ENCODE assay signal across 27 mouse cellular contexts in genomic region chr3:152412362-152412761, GRCm38 (mm10).
"Had no signal": no experiment of that assay in that cellular context is flagged by ENCODE, and none has a peak within 500 bp of the region (broad histone marks: within the 10 kb centered on the region; RNA-seq: fewer than 3 reads in every experiment).

No protein-coding gene starts in this region.

- H3K36me3 ChIP-seq: heart, embryonic 15.5 days; hindbrain, embryonic 12.5 days; intestine, embryonic 15.5 days; liver, embryonic 15.5 days had no signal

- H3K4me2 ChIP-seq: heart, embryonic 13.5 days; heart, embryonic 15.5 days; hindbrain, embryonic 12.5 days; hindbrain, embryonic 14.5 days; intestine, embryonic 15.5 days; limb, embryonic 12.5 days; liver, embryonic 11.5 days; liver, embryonic 13.5 days; liver, embryonic 15.5 days had no signal

- ATAC-seq: hindbrain, embryonic 16.5 days; inflammation-experienced regulatory T-cells, adult 6 months; intestine, embryonic 15.5 days; intestine, postnatal 0 days had no signal

- H3K27me3 ChIP-seq: heart, embryonic 13.5 days; heart, embryonic 15.5 days; hindbrain, embryonic 12.5 days; intestine, embryonic 15.5 days; limb, embryonic 12.5 days; liver, embryonic 13.5 days; liver, embryonic 15.5 days had no signal

- H3K9me3 ChIP-seq: heart, embryonic 13.5 days; heart, embryonic 15.5 days; hindbrain, embryonic 10.5 days; hindbrain, embryonic 12.5 days; intestine, embryonic 15.5 days; limb, embryonic 10.5 days; limb, embryonic 12.5 days; liver, embryonic 13.5 days; liver, embryonic 15.5 days had no signal

- DNase-seq: gastrocnemius, postnatal 14 days; gastrocnemius, postnatal 36 days; heart, adult 2 months; heart, postnatal 10 days; heart, postnatal 4 days; kidney, adult 18-20 months; kidney, adult 8-10 months; kidney, postnatal 10 days; kidney, postnatal 25 days; kidney, postnatal 4 days; liver; liver, embryonic 13.5 days had no signal

- H3K27ac ChIP-seq: heart, adult 2 months; heart, embryonic 13.5 days; heart, embryonic 15.5 days; hindbrain, embryonic 10.5 days; hindbrain, embryonic 12.5 days; hindbrain, embryonic 14.5 days; intestine, embryonic 15.5 days; layer of hippocampus, adult 2 months; left cerebral cortex, adult 2 months; limb, embryonic 10.5 days; limb, embryonic 12.5 days; liver, embryonic 13.5 days; liver, embryonic 15.5 days had no signal

- H3K4me3 ChIP-seq: heart, adult 2 months; heart, embryonic 13.5 days; heart, embryonic 15.5 days; hindbrain, embryonic 10.5 days; hindbrain, embryonic 12.5 days; intestine, embryonic 15.5 days; layer of hippocampus, adult 2 months; left cerebral cortex, adult 2 months; limb, embryonic 10.5 days; limb, embryonic 12.5 days; liver, embryonic 13.5 days; liver, embryonic 15.5 days had no signal

- H3K4me1 ChIP-seq: hindbrain, embryonic 12.5 days; limb, embryonic 10.5 days had no signal

- H3K9ac ChIP-seq: heart, embryonic 13.5 days; heart, embryonic 15.5 days; hindbrain, embryonic 12.5 days; hindbrain, embryonic 14.5 days; intestine, embryonic 15.5 days; limb, embryonic 12.5 days; liver, embryonic 13.5 days; liver, embryonic 15.5 days had no signal
